Mouse (Mus musculus) cortical plate, adult 2 months (tissue): Measurements from ENCODE around the gene Cryba4.

ENCODE experiments used
- CTCF ChIP-seq: fragments of 200-500 bp; IDR thresholded peaks from 2 replicates; pipeline ENCODE4 v1.5.1; 2011; ENCODE audit warnings: mild to moderate bottlenecking, control low read depth, low read length; ENCODE audit not compliant: insufficient read depth; ENCODE audit errors: extremely low read depth
- POLR2A ChIP-seq: fragments of 200-500 bp; IDR thresholded peaks from 2 replicates; pipeline ENCODE4 v1.6.1; 2011; ENCODE audit warnings: mild to moderate bottlenecking, low read length, control low read depth; ENCODE audit not compliant: insufficient read depth; ENCODE audit errors: extremely low read depth

GRCm38 (mm10) chr5:112284203-112284582, 31.9 kb upstream of the Cryba4 start:
- TF ChIP-seq CTCF (no peak), POLR2A (no peak)
